Mouse (Mus musculus) CH12.LX (cell line): ENCODE measurements around the gene Yif1a. TPM values are rescaled to one million over a fixed set of nuclear protein-coding genes. Genes with fewer than 3 reads are reported as not detected.

ENCODE experiments used
- DNase-seq: peaks from one replicate; pipeline ENCODE4 v3.0.0-alpha.2; 2013; ENCODE audit errors: extremely low read depth
- H3K27ac ChIP-seq: 2 replicates; pipeline ENCODE4 v1.5.1; 2012; ENCODE audit warnings: low read depth, mild to moderate bottlenecking, control low read depth, moderate library complexity; ENCODE audit not compliant: insufficient read depth
- H3K27me3 ChIP-seq: replicated peaks from 2 replicates; pipeline ENCODE3; 2012; ENCODE audit warnings: inconsistent platforms
- H3K36me3 ChIP-seq, 2 experiments: replicated peaks in 1 of 2; 2 replicates each; pipeline versions ENCODE3 to v1.6.1; 2012; ENCODE audit warnings: inconsistent platforms in 1 of 2, low read length in 1 of 2, mild to moderate bottlenecking in 1 of 2, mixed read lengths in 1 of 2, moderate library complexity in 1 of 2; ENCODE audit not compliant: control insufficient read depth in 1 of 2, insufficient read depth in 1 of 2
- H3K4me1 ChIP-seq, 2 experiments: 2 replicates each; pipeline ENCODE4 v1.6.1; 2012; ENCODE audit warnings: inconsistent platforms in 1 of 2, moderate library complexity in 1 of 2; ENCODE audit not compliant: insufficient read depth in 2 of 2, control insufficient read depth in 1 of 2
- H3K4me2 ChIP-seq: 2 replicates; pipeline ENCODE4 v1.6.1; 2012; ENCODE audit warnings: low read depth, mild to moderate bottlenecking, control low read depth; ENCODE audit not compliant: poor library complexity, insufficient read depth, severe bottlenecking
- H3K4me3 ChIP-seq, 3 experiments: fragments of 150-350 bp in 1 of 3; sonication (generic) in 1 of 3; replicated peaks in 1 of 3; 2 replicates each; pipeline versions ENCODE3 to v1.5.1; 2011 to 2012; ENCODE audit warnings: low read depth in 2 of 3, low read length in 2 of 3, mild to moderate bottlenecking in 2 of 3, moderate library complexity in 2 of 3, control low read depth in 1 of 3, improper control_type of control experiment in 1 of 3, inconsistent platforms in 1 of 3, mixed read lengths in 1 of 3; ENCODE audit not compliant: poor library complexity in 1 of 3
- H3K79me2 ChIP-seq: replicated peaks from 2 replicates; pipeline ENCODE4 v1.6.1; 2012; ENCODE audit warnings: mild to moderate bottlenecking, moderate library complexity; ENCODE audit not compliant: control insufficient read depth, poor library complexity, insufficient read depth, severe bottlenecking; ENCODE audit errors: extremely low read depth
- H3K9ac ChIP-seq: 2 replicates; pipeline ENCODE4 v1.6.1; 2012; ENCODE audit warnings: low read depth, mild to moderate bottlenecking, control low read depth, moderate library complexity; ENCODE audit not compliant: insufficient read depth
- H3K9me3 ChIP-seq: replicated peaks from 2 replicates; pipeline ENCODE3; 2012; ENCODE audit warnings: low read length, inconsistent platforms, mixed read lengths
- CHD2 ChIP-seq: IDR thresholded peaks from 2 replicates; pipeline ENCODE4 v1.6.1; 2011; ENCODE audit warnings: low read length, improper control_type of control experiment
- CTCF ChIP-seq, 2 experiments: IDR thresholded peaks in 1 of 2; conservative IDR thresholded peaks in 1 of 2; 2 replicates each; pipeline ENCODE4 v1.5.1; 2011 to 2012; ENCODE audit warnings: low read depth in 2 of 2, low read length in 2 of 2, improper control_type of control experiment in 1 of 2, inconsistent platforms in 1 of 2, mild to moderate bottlenecking in 1 of 2, moderate library complexity in 1 of 2
- ELF1 ChIP-seq: IDR thresholded peaks from 2 replicates; pipeline ENCODE4 v1.6.1; 2014; ENCODE audit warnings: low read depth, mild to moderate bottlenecking, inconsistent platforms, low read length, improper control_type of control experiment
- GABPA ChIP-seq: IDR thresholded peaks from 2 replicates; pipeline ENCODE4 v1.6.1; 2012; ENCODE audit warnings: low read depth, low read length, improper control_type of control experiment, inconsistent platforms; ENCODE audit not compliant: insufficient replicate concordance
- JUND ChIP-seq: conservative IDR thresholded peaks from 2 replicates; pipeline ENCODE4 v1.6.1; 2011; ENCODE audit warnings: low read depth, low read length, improper control_type of control experiment
- KAT2A ChIP-seq: IDR thresholded peaks from 2 replicates; pipeline ENCODE4 v1.6.1; 2012; ENCODE audit warnings: low read length, improper control_type of control experiment, inconsistent platforms; ENCODE audit not compliant: insufficient replicate concordance
- MEF2A ChIP-seq: IDR thresholded peaks from 2 replicates; pipeline ENCODE4 v1.6.1; 2014; ENCODE audit warnings: low read depth, mild to moderate bottlenecking, inconsistent platforms, low read length, improper control_type of control experiment, borderline replicate concordance
- MXI1 ChIP-seq: IDR thresholded peaks from 2 replicates; pipeline ENCODE4 v1.6.1; 2011; ENCODE audit warnings: mild to moderate bottlenecking, low read depth, low read length, improper control_type of control experiment
- MYC ChIP-seq: IDR thresholded peaks from 2 replicates; pipeline ENCODE4 v1.6.1; 2011; ENCODE audit warnings: low read depth, mild to moderate bottlenecking, improper control_type of control experiment, low read length
- NELFE ChIP-seq: IDR thresholded peaks from 2 replicates; pipeline ENCODE4 v1.6.1; 2011; ENCODE audit warnings: low read depth, low read length, improper control_type of control experiment
- NRF1 ChIP-seq: IDR thresholded peaks from 2 replicates; pipeline ENCODE4 v1.6.1; 2014; ENCODE audit warnings: low read depth, mild to moderate bottlenecking, inconsistent platforms, low read length, improper control_type of control experiment, moderate library complexity
- PAX5 ChIP-seq: IDR thresholded peaks from 2 replicates; pipeline ENCODE4 v1.6.1; 2012; ENCODE audit warnings: low read length, inconsistent platforms, mixed read lengths
- RAD21 ChIP-seq: IDR thresholded peaks from 2 replicates; pipeline ENCODE4 v1.6.1; 2011; ENCODE audit warnings: low read depth, mild to moderate bottlenecking, low read length, improper control_type of control experiment, moderate library complexity
- RCOR1 ChIP-seq: conservative IDR thresholded peaks from 2 replicates; pipeline ENCODE4 v1.6.1; 2012; ENCODE audit warnings: low read depth, mild to moderate bottlenecking, inconsistent platforms, low read length, improper control_type of control experiment
- SIN3A ChIP-seq: IDR thresholded peaks from 2 replicates; pipeline ENCODE4 v1.6.1; 2012; ENCODE audit warnings: low read length, improper control_type of control experiment, inconsistent platforms
- SMC3 ChIP-seq: IDR thresholded peaks from 2 replicates; pipeline ENCODE4 v1.6.1; 2011; ENCODE audit warnings: low read depth, low read length, improper control_type of control experiment
- UBTF ChIP-seq: IDR thresholded peaks from 2 replicates; pipeline ENCODE4 v1.6.1; 2012; ENCODE audit warnings: low read depth, mild to moderate bottlenecking, inconsistent platforms, low read length, improper control_type of control experiment, moderate library complexity
- USF2 ChIP-seq: conservative IDR thresholded peaks from 2 replicates; pipeline ENCODE4 v1.6.1; 2011; ENCODE audit warnings: low read depth, low read length, improper control_type of control experiment
- ZNF384 ChIP-seq: IDR thresholded peaks from 2 replicates; pipeline ENCODE4 v1.6.1; 2012; ENCODE audit warnings: low read depth, low read length, improper control_type of control experiment, inconsistent platforms
- dilution Hi-C: fragments of 300-500 bp; cut with MboI; formaldehyde crosslinking; loops from 2 replicates; pipeline ENCODE4 v1.14.3; 2020; ENCODE audit warnings: low sequenced_read_pairs; ENCODE audit not compliant: extremely low pct_unique_long_range_greater_than_20kb, extremely low pct_ligation_motif_present
- in situ Hi-C: fragments of 300-500 bp; cut with MboI; formaldehyde crosslinking; loops from 3 replicates; pipeline ENCODE4 v1.14.3; 2019; ENCODE audit warnings: low sequenced_read_pairs, low pct_ligation_motif_present, low pct_unique_long_range_greater_than_20kb, mixed read lengths
- polyA plus RNA-seq: library from polyadenylated mRNA; unstranded; fragments of >175 nt; gene quantifications from 2 replicates; pipeline ENCODE4 v1.2.1, GENCODE M21; 2012; ENCODE audit warnings: low read depth; ENCODE audit not compliant: insufficient read length
- total RNA-seq, 2 experiments: library from RNA; depleted of rRNA; stranded (reverse); fragments of 300-350 nt in 1 of 2; fragments of >200 nt in 1 of 2; gene quantifications; 2 replicates each; pipeline ENCODE4 v1.2.3; 2012 to 2014

Yif1a gene
- total and polyA plus RNA-seq, 3 experiments = 33.1 to 72.4 (median 65.0) TPM

- Histone ChIP-seq H3K27ac (no peak overlapping the region), H3K79me2 (no peaks in the 10 kb centered on the region), H3K9me3 (peaks cover 6% of the 10 kb centered on the region), H3K4me2 (peak overlapping the region; percentile 65; the same call in 1 of the 2 replicates)
- TF ChIP-seq CTCF (conservative IDR thresholded peaks at IDR 0.05 in 1 of 2, IDR thresholded peaks at IDR 0.05 in 1 of 2; ENCODE audit: low read depth in 2 of 2, low read length in 2 of 2) (peak in 1 of 2 experiments; percentile 76; a peak in 2 of 4 replicates), MYC (no peak), CHD2 (no peak), SMC3 (peak; percentile 63), RAD21 (peak; percentile 58), GABPA (no peak), KAT2A (no peak), RCOR1 (no peak), PAX5 (no peak), ELF1 (0 out of 2 replicates have a peak, but pooled peaks have one; percentile 30), NRF1 (peak; percentile 68)
- TF ChIP-seq, all 38 proteins: peak for 5
- Histone ChIP-seq H3K4me1 (peaks cover 8 to 23% of the 10 kb centered on the region in 2 experiments; a peak in 3 of 4 replicates), H3K9ac (no peak overlapping the region), H3K4me3 (peak overlapping the region; percentile 2 to 31 (median 4)), H3K36me3 (no peaks in the 10 kb centered on the region), H3K27me3 (peaks cover 76% of the 10 kb centered on the region)
- dilution Hi-C loops = no loop called here
- peak; percentile 49 for DNase-seq
- in situ Hi-C loops = no loop called here
Measured at GRCm38 (mm10) chr19:5073028-5073427, 15.3 kb upstream of the Yif1a start.

- TF ChIP-seq UBTF (no peak), RAD21 (no peak), ZNF384 (no peak), MXI1 (no peak), SIN3A (no peak), ELF1 (no peak), GABPA (no peak), JUND (no peak), MEF2A (no peak), NELFE (no peak), USF2 (no peak), NRF1 (no peak)
- Histone ChIP-seq H3K9me3 (peaks cover 6% of the 10 kb centered on the region), H3K4me3 (no peak overlapping the region), H3K79me2 (no peaks in the 10 kb centered on the region), H3K9ac (no peak overlapping the region), H3K27ac (no peak overlapping the region), H3K4me2 (peak overlapping the region; percentile 65), H3K36me3 (no peaks in the 10 kb centered on the region), H3K4me1 (peaks cover 8 to 23% of the 10 kb centered on the region in 2 experiments; a peak in 3 of 4 replicates), H3K27me3 (peaks cover 76% of the 10 kb centered on the region)
- dilution Hi-C loops = no loop called here
- in situ Hi-C loops = no loop called here
- no peak for DNase-seq
Measured at GRCm38 (mm10) chr19:5073518-5073917, 14.8 kb upstream of the Yif1a start.
